Mouse (Mus musculus): ENCODE measurements at regions not wholly inside any gene's neighbourhood (a gene's known extent, or its start where the extent isn't known, plus 50 kb on each side); places are given as distances from the start of the nearest gene placed in this dataset.
A peak's percentile ranks its signal among the peaks of the same experiment; 100 is the strongest.

DNA sequence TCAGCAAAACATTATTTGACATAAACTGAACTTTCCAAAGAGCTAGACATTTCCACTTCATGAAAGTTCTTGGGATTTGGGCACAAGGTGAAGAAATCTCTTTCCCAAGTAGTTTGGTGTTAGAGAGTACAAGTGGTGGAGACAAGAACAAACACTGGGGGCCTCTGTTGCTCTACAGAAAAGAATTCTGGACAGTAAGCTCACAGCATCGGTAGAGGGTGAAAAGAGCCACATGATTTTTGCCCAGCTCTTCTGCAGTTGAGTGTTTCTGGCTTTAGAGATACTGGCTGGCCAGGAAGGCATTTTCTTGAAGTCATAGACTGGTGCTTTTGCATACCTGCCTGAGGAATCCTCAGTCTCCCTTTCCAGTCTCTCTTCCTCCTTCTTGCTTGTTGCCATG, 127.8 kb downstream of the Stk31 start:
- DNase-seq (ENCODE audit: low read depth, low spot score) = no peak

DNA sequence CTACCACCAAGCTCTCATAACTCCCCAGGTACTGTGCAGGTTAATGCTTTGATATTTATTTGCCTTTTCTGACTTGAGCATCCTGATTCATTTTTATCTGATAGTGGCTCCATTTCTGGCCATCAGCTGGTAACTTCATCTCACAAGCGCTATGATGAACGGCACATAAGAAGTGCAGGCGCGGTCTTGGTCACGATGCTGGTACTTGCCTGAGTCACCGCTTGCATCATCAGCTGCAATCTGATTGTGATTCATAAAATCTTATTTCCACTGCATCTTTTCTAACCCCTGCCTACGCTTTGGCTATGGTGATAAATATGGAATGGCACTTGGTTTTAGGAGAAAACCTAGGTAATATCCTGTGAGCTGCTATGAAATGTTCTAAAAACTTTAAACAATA, 128.3 kb downstream of the Stk31 start:
- no peak for DNase-seq (ENCODE audit: low read depth, low spot score)

GRCm38 (mm10) chr6:49533956-49534355, 138.6 kb downstream of the Stk31 start:
- DNase-seq (ENCODE audit: low read depth, low spot score) = no peak

DNA sequence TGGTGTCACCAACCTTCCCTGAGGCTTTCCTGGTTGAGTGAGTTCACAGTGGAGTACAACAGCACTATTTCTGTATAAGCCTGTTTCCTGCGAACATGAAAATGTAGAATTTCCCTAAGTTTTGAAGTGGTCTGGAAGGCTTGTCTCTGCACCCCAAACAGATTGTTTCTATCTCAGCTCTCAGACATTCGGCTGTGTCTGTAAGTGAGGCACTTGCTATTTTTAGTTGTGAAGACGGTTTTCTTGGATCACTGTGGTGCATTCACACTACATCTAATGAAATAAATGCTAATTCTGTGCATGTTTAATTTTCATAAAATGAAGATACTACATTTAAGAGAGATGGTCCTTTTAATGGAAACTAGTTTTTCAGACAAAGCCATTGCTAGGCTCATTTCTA, 139.1 kb downstream of the Stk31 start:
- DNase-seq (ENCODE audit: low read depth, low spot score) = no peak

- no peak for DNase-seq (ENCODE audit: low read depth, low spot score)
Measured at GRCm38 (mm10) chr6:49544946-49545345, 149.5 kb downstream of the Stk31 start.

GRCm38 (mm10) chr6:49555069-49555468, 159.7 kb downstream of the Stk31 start:
- DNase-seq (ENCODE audit: low read depth, low spot score) = no peak

DNA sequence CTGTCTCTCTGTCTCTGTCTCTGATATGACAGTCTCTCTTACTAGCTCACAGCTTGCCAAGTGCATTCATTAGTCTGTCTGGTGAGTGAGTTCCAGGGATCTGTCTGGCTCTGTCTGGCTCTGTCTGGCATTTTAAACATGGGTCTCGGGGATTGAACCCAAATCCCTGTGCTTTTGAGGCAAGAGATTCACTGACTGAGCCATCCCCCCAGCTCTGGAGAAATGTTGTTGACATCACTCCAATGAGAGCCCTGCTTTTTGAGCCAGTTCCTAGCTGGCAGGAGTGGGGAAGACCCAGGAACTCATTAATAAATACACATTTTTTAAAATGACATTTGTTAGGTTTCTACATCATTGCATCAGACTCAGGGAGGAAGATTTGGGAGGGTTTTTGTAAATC, 163.1 kb downstream of the Stk31 start:
- DNase-seq (ENCODE audit: low read depth, low spot score) = no peak

- DNase-seq (ENCODE audit: low read depth, low spot score) = no peak
Measured at GRCm38 (mm10) chr6:49559112-49559511, 163.7 kb downstream of the Stk31 start.

DNA sequence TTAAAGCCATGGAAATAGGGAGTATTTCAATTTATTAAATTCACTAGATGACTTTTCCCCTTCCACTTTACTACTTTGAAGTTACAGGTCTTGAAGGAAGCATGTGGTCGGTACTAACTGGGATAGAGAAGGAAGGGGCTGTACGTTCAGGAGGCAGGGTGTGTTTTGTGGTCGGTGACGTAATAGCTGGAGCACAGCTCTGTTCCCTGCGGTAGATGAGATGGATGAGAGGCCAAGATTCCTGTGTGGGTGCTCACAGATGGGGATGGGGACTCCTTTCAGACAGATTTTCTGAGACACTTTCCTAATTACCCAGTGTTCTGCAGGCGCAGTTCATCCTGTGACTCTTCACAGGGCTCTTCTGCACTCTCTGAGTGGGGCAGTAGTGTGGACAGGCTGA, 182.9 kb downstream of the Stk31 start:
- DNase-seq (ENCODE audit: low read depth, low spot score) = no peak

- DNase-seq (ENCODE audit: low read depth, low spot score) = no peak
Measured at GRCm38 (mm10) chr6:49579691-49580090, 184.3 kb downstream of the Stk31 start.

- DNase-seq (ENCODE audit: low read depth, low spot score) = no peak
Measured at GRCm38 (mm10) chr6:49582040-49582707, 186.8 kb downstream of the Stk31 start.

DNA sequence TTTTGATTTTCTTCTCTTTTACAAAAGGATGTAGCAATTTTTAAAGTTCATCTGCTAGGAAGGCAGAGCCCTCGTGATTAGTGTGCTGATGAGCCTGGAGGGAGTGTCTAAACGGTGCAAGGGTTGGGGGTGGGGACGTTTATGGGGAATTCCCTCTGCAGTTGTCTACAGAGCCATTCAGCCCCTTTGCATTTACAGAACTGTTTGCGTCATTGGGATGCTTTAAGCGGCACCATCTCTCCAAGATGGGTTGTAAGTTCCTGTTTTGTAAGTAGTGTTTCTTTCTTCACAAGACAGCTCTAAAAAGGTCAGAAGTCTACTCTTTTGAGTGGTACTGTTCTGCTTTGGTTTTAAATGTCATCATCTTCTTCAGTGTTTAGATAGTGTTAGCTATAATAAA, 191.1 kb downstream of the Stk31 start:
- DNase-seq (ENCODE audit: low read depth, low spot score) = no peak

DNA sequence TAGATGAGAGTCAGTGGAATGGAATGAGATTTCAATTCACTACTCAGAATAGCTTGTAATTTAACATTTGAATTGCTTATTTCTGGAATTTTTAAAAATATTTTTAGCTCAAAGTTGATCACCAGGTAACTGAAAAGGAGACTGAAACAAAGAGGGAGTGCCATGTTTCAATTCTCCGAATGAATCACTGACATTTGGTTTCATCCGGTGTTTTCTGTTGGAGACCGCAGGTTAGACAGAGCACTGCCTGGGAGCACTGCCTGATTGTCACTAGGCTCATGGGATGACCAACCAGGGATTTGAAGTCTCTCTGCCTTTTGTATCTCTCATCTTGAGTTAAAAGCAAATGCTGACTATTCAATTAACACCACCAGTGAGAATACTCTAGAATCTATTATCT, 193.3 kb downstream of the Stk31 start:
- DNase-seq (ENCODE audit: low read depth, low spot score) = no peak

- no peak for DNase-seq (ENCODE audit: low read depth, low spot score)
Measured at GRCm38 (mm10) chr6:49590927-49591631, 195.7 kb downstream of the Stk31 start.

DNA sequence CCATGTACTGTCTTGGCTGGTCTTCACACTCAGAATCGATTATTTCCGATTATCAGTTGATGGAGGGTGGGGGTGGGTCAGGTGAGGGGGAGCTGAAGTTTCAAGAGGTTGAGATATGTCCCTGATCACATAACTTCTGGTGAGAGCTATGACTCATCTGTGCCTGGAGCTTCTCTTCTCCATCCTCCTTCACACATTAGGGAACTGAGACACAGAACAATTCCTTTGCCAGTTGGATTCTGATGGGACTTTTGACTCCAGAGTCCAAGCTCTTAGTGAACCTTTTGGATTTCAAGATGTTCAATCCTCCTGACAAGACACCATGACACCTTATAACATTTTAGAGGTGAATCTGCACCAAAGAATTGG, 196.2 kb downstream of the Stk31 start:
- no peak for DNase-seq (ENCODE audit: low read depth, low spot score)

- no peak for DNase-seq (ENCODE audit: low read depth, low spot score)
Measured at GRCm38 (mm10) chr6:49592676-49593075, 197.3 kb downstream of the Stk31 start.

- DNase-seq (ENCODE audit: low read depth, low spot score) = no peak
Measured at GRCm38 (mm10) chr6:49603201-49603600, 207.8 kb downstream of the Stk31 start.

DNA sequence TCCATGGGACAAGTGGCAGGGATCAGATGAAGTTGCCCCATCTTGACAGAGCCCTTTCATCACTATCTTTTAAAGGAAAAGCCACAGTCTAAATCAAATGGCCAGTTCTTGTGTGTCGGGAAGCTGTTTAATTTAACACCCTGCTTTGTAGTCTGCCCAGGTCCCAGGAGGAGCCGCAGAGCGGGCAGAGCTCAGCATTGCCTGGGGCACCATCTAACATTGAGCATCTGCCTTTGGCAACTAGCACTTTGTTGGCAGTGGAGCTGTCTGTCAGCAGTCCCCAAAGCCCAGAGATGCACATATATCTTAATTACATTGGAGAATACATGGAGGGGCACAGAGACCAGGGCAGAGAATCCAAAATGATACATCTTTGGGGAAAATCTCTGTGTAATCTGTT, 208.4 kb downstream of the Stk31 start:
- no peak for DNase-seq (ENCODE audit: low read depth, low spot score)

- DNase-seq (ENCODE audit: low read depth, low spot score) = no peak
Measured at GRCm38 (mm10) chr6:49606028-49606427, 210.6 kb downstream of the Stk31 start.

GRCm38 (mm10) chr6:49606626-49607158, 211.3 kb downstream of the Stk31 start:
- peak; percentile 14 for DNase-seq (ENCODE audit: low read depth, low spot score)

DNA sequence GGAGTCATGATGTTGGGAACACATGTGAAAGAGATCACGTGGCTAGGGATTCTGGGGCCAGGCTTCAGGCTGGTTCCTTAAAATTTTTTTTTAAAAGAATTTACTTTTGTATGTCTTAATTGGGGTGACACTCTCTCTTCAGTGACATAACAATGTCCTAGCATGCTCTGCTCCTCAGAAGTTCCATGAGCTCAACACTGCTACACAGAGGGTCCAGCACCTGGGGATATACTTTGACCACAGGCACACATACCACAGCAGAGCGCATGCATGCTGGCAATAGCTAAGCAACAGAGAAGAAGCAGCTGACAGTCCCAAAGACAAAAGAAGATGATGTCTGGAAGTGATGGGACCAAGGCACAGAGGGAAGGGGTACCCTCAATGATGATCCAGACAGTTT, 198.4 kb upstream of the Npy start:
- DNase-seq (ENCODE audit: low read depth, low spot score) = no peak

DNA sequence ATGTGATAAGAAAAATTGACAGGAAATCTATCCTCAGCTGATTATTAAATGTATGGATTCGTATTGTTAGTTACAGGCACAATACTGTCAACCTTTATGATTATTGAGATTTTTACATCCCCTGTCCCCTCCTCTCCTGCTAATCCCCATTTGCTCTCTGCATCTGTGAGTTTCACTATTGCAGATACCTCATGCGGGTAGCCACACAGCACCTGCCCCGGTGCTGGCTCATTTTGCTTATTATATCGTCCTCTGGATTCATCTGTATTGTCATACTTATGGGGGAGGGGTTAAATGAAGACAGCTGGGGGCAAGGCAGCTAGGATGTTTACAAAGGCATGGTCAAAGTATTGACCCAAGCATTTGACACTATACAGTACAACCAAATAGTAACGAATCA, 197.9 kb upstream of the Npy start:
- DNase-seq (ENCODE audit: low read depth, low spot score) = no peak

DNA sequence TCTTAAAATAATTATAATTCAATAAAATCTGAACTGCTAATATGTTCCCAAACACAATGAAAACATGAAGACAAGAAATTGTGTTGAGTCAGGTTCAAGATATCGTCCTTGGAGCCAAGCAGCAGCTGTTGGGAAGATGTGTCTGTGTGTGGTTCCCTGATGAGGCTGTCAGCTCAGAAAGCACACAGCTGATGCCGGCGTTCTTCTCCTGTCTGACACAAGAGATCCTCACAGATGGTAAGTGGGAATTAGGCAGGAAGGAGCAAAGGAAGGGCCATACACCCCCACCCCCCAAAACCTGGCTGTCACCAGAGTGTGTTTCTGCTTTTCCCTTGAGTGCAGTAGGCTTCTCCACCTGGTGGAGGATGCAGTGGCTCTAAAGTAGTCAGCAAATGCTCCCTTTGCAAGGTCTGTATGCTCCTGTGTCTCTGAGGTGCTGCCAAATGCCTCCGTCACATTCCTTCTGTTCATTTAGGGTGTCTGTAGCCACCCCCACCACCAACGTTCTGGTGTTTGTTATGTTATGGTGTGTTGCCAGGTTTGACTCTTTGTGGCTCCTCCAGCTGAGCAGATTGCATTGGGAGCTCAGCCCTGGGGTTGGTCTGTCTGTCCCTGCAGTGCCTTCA, 188.9 kb upstream of the Npy start:
- no peak for DNase-seq (ENCODE audit: low read depth, low spot score)
